Mouse (Mus musculus) forebrain, embryonic 16.5 days (tissue): ENCODE results near the gene Abca3. TPM values are rescaled to one million over a fixed set of nuclear protein-coding genes. Genes with fewer than 3 reads are reported as not detected.

Source experiments
- ATAC-seq: fragments of 200-750 bp; cut with Nextera tagmentation; 2 replicates; pipeline ENCODE4 v1.8.0; 2017; ENCODE audit warnings: mild to moderate bottlenecking, moderate library complexity
- H3K27ac ChIP-seq: fragments of 300-500 bp; sonication (generic); 2 replicates; pipeline ENCODE4 v1.5.1; 2014; ENCODE audit warnings: low read length, control low read depth
- H3K27me3 ChIP-seq: fragments of 300-500 bp; sonication (generic); replicated peaks from 2 replicates; pipeline ENCODE4 v1.6.1; 2014; ENCODE audit warnings: low read length; ENCODE audit not compliant: control insufficient read depth, insufficient read depth
- H3K36me3 ChIP-seq: fragments of 300-500 bp; sonication (generic); 2 replicates; pipeline ENCODE4 v1.6.1; 2014; ENCODE audit not compliant: control insufficient read depth, insufficient read depth
- H3K4me1 ChIP-seq: fragments of 300-500 bp; sonication (generic); replicated peaks from 2 replicates; pipeline ENCODE4 v1.6.1; 2014; ENCODE audit warnings: low read length; ENCODE audit not compliant: control insufficient read depth, insufficient read depth
- H3K4me2 ChIP-seq: fragments of 300-500 bp; sonication (generic); 2 replicates; pipeline ENCODE4 v1.6.1; 2014; ENCODE audit warnings: mild to moderate bottlenecking, low read length, control low read depth
- H3K4me3 ChIP-seq: fragments of 300-500 bp; sonication (generic); replicated peaks from 2 replicates; pipeline ENCODE4 v1.5.1; 2014; ENCODE audit warnings: mild to moderate bottlenecking, low read length, control low read depth
- H3K9ac ChIP-seq: fragments of 300-500 bp; sonication (generic); replicated peaks from 2 replicates; pipeline ENCODE4 v1.6.1; 2014; ENCODE audit warnings: low read depth, low read length, control low read depth
- H3K9me3 ChIP-seq: fragments of 300-500 bp; sonication (generic); 2 replicates; pipeline ENCODE4 v1.6.1; 2016; ENCODE audit warnings: low read length; ENCODE audit not compliant: control insufficient read depth
- WGBS: fragments of 180-500 bp; shearing (Covaris S2); extraction: QIAGEN DNeasy Blood & Tissue Kit; methylation state at CpG from one replicate; pipeline ENCODE4 v1.1.7; 2014; 5-methylcytosine and 5-hydroxymethylcytosine counted together
- polyA plus RNA-seq: library from polyadenylated mRNA; unstranded; fragments of >200 nt; fragmentation: Nextera tagmentation; extraction: Ambion mirVana; gene quantifications from 2 replicates; pipeline ENCODE4 v1.2.1, GENCODE M21; 2015

Gene Abca3
- polyA plus RNA-seq, 1 experiment from 2014 or later: 29.6 TPM

DNA sequence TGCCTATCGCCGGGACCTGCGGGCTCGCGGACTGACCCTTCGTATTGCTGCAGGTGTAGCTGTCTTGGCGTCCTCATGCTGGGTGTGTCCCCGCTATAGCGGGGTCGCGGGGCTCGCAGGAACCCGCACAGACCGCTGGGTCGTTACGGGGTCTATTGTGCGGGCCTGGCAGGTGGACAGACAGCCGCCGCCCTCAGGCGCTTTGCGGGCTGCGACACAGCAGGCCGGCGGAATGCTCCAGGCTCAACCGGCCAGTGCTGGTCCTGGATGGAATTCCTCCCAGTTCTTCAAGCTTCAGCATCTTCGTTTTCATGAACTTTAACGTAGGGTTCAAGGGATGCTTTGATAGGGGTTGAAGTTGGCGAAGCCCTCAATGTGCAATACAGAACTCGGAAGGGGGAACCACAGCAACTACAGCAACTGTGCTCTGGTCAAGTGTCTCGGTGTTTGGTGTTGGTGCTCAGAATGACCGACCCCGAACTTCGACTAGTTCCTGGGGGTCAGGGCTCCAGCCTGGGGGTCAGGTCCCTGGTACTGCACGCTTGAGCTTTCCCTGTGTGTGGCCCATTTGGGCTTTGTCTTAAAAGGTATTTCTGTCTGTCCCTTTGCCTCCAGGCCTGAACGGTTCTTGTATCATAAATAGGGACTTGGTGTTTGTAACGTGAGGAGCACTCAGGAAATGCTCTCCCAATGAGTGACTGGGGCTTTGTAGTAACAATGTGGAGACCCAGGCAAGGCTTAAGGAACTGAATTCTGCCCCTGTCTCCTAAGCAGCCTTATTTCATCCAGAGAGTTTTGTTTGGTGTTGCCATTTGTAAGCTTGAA, 832 bp downstream of the Abca3 start:
- WGBS: 1% methylated on average over 36 of the region's 36 CpGs
- H3K36me3 ChIP-seq: no peaks in the 10 kb centered on the region
- H3K27ac ChIP-seq: peak overlapping the region; percentile 21; the same call in 1 of the 2 replicates
- H3K27me3 ChIP-seq: 0 out of 2 replicates have a peak, but pooled peaks cover 4% of the 10 kb centered on the region
- peak overlapping the region; percentile 69 for H3K4me3 ChIP-seq
- H3K4me2 ChIP-seq: peak overlapping the region; percentile 66
- no peaks in the 10 kb centered on the region for H3K9me3 ChIP-seq
- peak overlapping the region; percentile 86 for H3K9ac ChIP-seq
- no peak; the same call in 1 of the 2 replicates for ATAC-seq
- H3K4me1 ChIP-seq: peaks cover 29% of the 10 kb centered on the region

DNA sequence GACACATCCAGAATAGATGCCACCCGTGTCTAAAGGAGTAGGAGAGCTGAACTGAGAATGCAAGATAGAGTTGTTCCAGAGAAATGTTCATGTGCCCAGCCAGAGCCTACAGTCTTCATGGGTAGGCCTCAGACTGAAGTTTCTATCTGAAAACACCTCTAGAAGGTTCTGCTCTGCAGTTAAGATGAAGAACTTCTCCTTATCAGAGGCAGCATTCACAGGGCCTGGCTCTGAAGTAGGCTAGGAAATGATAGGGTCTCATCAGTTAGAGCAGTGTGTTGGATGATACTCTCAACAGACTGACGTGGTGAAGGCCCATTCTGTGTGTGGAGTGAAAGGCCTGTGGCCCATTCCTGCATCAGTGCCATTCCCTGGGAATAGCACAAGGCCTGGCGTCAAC, 2.2 kb downstream of the Abca3 start:
- Histone ChIP-seq H3K27ac (no peak overlapping the region), H3K4me2 (no peak overlapping the region), H3K9me3 (no peaks in the 10 kb centered on the region), H3K36me3 (no peaks in the 10 kb centered on the region), H3K27me3 (0 out of 2 replicates have a peak, but pooled peaks cover 4% of the 10 kb centered on the region), H3K4me1 (peaks cover 29% of the 10 kb centered on the region), H3K9ac (no peak overlapping the region), H3K4me3 (no peak overlapping the region)
- no peak for ATAC-seq
- 85% methylated on average over 3 of the region's 3 CpGs for WGBS

DNA sequence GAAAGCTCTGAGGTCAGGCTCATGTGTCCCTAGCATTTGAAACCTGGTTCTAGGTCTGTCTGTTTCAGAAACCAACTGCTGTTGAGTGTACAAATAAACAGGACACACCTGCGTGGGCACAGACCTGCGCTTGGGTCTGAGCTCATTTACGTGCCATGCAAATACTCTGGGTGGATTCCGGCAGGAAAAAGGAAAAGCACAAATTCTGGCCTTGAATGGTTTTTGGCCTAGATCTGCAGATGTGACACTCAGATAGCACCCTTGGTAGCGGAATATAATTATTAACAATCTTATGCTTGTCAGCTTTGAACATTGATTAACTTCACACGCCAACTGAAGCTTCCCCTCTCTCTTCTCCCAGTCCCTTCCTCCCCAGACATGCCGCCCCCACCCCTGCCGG, 3.5 kb downstream of the Abca3 start:
- no peak for ATAC-seq
- WGBS: 87% methylated on average over 8 of the region's 8 CpGs
- no peak overlapping the region for H3K27ac ChIP-seq

DNA sequence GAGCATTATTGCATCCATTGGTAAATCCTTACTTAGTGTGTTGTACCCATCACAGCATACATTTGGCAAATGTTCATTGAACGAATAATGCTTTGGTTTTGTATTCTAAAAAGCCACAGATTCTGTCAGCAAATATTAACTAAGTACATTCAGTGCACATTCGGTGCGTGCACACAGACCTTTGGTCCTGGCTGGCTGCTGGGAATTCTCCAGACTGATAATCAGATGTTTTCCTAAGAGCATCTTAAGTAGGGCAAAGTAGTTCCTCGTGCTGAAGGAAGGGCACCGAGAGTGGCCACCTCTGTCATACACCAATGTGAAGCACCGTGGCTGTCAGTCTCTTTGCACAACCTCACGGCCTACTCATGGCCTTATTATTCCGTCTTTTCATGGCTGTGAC, 7.3 kb downstream of the Abca3 start:
- no peak overlapping the region for H3K27ac ChIP-seq
- H3K9me3 ChIP-seq: no peaks in the 10 kb centered on the region
- H3K27me3 ChIP-seq: no peaks in the 10 kb centered on the region
- 85% methylated on average over 8 of the region's 8 CpGs for WGBS
- no peak overlapping the region for H3K4me3 ChIP-seq
- ATAC-seq: no peak
- H3K4me2 ChIP-seq: no peak overlapping the region
- no peaks in the 10 kb centered on the region for H3K36me3 ChIP-seq
- H3K9ac ChIP-seq: no peak overlapping the region
- peaks cover 7% of the 10 kb centered on the region; the same call in 1 of the 2 replicates for H3K4me1 ChIP-seq

More for the DNA sequence above, 3.5 kb downstream of the Abca3 start:
- H3K36me3 ChIP-seq: no peaks in the 10 kb centered on the region
- H3K27me3 ChIP-seq: 0 out of 2 replicates have a peak, but pooled peaks cover 4% of the 10 kb centered on the region
- H3K9ac ChIP-seq: no peak overlapping the region
- peaks cover 29% of the 10 kb centered on the region for H3K4me1 ChIP-seq
- no peak overlapping the region for H3K4me3 ChIP-seq
- H3K9me3 ChIP-seq: no peaks in the 10 kb centered on the region
- no peak overlapping the region for H3K4me2 ChIP-seq

GRCm38 (mm10) chr17:24359903-24360302, 8.2 kb downstream of the Abca3 start:
- 73% methylated on average over 2 of the region's 2 CpGs for WGBS

DNA sequence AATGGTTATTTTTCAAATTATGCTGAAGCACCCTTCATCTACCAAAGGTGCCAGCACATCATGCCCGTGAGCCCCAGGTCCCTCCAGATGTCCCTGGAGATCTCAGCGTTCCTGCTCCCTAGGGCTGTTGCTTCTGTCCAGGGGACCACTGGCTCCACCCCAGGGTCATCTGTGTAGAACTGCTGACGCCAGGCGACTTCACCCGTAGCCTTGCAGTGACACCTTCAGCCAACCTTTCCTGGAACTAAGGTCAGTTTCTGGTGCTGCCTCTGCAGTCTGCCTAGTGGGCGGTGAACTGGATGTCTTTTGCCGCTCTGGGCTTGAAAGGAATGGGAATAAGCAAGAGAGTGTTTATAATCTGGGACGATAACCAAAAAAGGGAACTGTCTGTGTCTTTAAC, 9.1 kb downstream of the Abca3 start:
- Histone ChIP-seq H3K27me3 (no peaks in the 10 kb centered on the region), H3K9ac (no peak overlapping the region), H3K4me2 (no peak overlapping the region), H3K4me3 (no peak overlapping the region), H3K9me3 (no peaks in the 10 kb centered on the region), H3K36me3 (no peaks in the 10 kb centered on the region), H3K4me1 (0 out of 2 replicates have a peak, but pooled peaks cover 4% of the 10 kb centered on the region), H3K27ac (no peak overlapping the region)
- ATAC-seq: no peak
- WGBS: 89% methylated on average over 8 of the region's 8 CpGs

More at GRCm38 (mm10) chr17:24359903-24360302, 8.2 kb downstream of the Abca3 start:
- Histone ChIP-seq H3K27ac (no peak overlapping the region), H3K27me3 (no peaks in the 10 kb centered on the region), H3K4me3 (no peak overlapping the region), H3K4me2 (no peak overlapping the region), H3K4me1 (0 out of 2 replicates have a peak, but pooled peaks cover 4% of the 10 kb centered on the region), H3K9ac (no peak overlapping the region), H3K9me3 (no peaks in the 10 kb centered on the region), H3K36me3 (no peaks in the 10 kb centered on the region)
- ATAC-seq: no peak

DNA sequence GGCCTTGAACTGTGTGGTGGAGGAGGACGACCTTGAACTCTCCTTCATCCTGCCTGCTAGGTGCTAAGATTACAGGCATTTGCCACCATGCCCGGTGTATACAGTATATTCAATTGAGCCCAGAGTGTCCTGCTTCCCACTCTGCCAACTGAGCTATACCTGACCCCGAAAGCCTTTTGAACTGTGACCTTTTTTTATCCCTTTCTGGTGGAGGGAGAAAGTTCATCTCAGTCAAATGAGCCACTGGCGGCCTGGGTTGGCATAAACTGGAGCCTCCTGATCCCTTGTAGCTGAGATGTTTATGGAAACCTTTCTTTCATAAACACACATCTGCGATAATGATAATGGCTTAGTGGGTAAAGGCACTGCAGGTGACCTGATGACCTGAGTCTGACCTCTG, 9.5 kb downstream of the Abca3 start:
- no peak overlapping the region for H3K27ac ChIP-seq
- H3K36me3 ChIP-seq: no peaks in the 10 kb centered on the region; the same call in 1 of the 2 replicates
- H3K9me3 ChIP-seq: no peaks in the 10 kb centered on the region
- WGBS: 95% methylated on average over 5 of the region's 5 CpGs
- no peak for ATAC-seq
- no peak overlapping the region for H3K4me2 ChIP-seq
- H3K9ac ChIP-seq: no peak overlapping the region
- H3K27me3 ChIP-seq: no peaks in the 10 kb centered on the region
- H3K4me1 ChIP-seq: 0 out of 2 replicates have a peak, but pooled peaks cover under 1% of the 10 kb centered on the region
- no peak overlapping the region for H3K4me3 ChIP-seq

GRCm38 (mm10) chr17:24362527-24362926, 10.8 kb downstream of the Abca3 start:
- no peak overlapping the region for H3K27ac ChIP-seq
- no peak for ATAC-seq
- no peaks in the 10 kb centered on the region for H3K9me3 ChIP-seq
- H3K9ac ChIP-seq: no peak overlapping the region
- no peaks in the 10 kb centered on the region for H3K27me3 ChIP-seq
- peaks cover 9% of the 10 kb centered on the region for H3K36me3 ChIP-seq
- no peak overlapping the region for H3K4me3 ChIP-seq
- H3K4me1 ChIP-seq: no peaks in the 10 kb centered on the region
- WGBS: 75% methylated on average over 9 of the region's 9 CpGs
- no peak overlapping the region for H3K4me2 ChIP-seq

DNA sequence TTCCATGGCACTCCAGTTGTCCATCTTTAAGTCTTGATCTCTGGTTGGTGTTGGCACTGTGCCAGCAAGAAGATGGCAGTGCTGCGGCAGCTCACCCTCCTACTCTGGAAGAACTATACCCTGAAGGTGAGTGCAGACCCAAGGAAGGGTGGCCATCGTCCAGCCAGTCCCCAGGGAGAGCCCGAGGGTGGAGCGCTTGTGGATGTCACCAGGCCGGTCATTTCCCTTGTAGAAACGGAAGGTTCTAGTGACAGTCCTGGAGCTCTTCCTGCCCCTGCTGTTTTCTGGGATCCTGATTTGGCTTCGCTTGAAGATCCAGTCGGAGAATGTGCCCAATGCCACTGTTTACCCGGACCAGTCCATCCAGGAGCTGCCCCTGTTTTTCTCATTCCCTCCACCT, 12.7 kb downstream of the Abca3 start:
- 91% methylated on average over 9 of the region's 9 CpGs for WGBS
- no peaks in the 10 kb centered on the region for H3K4me1 ChIP-seq
- H3K4me3 ChIP-seq: no peak overlapping the region
- H3K9me3 ChIP-seq: no peaks in the 10 kb centered on the region
- H3K27me3 ChIP-seq: no peaks in the 10 kb centered on the region
- H3K27ac ChIP-seq: no peak overlapping the region
- ATAC-seq: no peak
- H3K4me2 ChIP-seq: no peak overlapping the region
- peaks cover 9% of the 10 kb centered on the region for H3K36me3 ChIP-seq
- no peak overlapping the region for H3K9ac ChIP-seq
